Mouse (Mus musculus): ENCODE results near the gene Otub1. TPM values are rescaled to one million over a fixed set of nuclear protein-coding genes. Genes with fewer than 3 reads are reported as not detected.

The Otub1 gene
- polyA plus RNA-seq, 1 experiment: 112 TPM

GRCm38 (mm10) chr19:7151927-7152653 is 54.0 kb downstream of the Otub1 start:
- no peaks in the 10 kb centered on the region for H3K36me3 ChIP-seq (ENCODE audit: control insufficient read depth, insufficient read depth)
- no peak overlapping the region for H3ac ChIP-seq (ENCODE audit: control insufficient read depth, insufficient read length)
- H3K4me2 ChIP-seq (ENCODE audit: low read depth): peak overlapping the region; percentile 48
- no peak overlapping the region for H3K4me3 ChIP-seq
- H3K79me2 ChIP-seq (ENCODE audit: control insufficient read depth, insufficient read depth): no peaks in the 10 kb centered on the region
- peak in 1 of 3 experiments; percentile 20 for TF ChIP-seq MYOG (IDR thresholded peaks at IDR 0.05; ENCODE audit: control insufficient read depth in 1 of 3, insufficient read depth in 1 of 3, insufficient read length in 2 of 3, low read depth in 2 of 3)
- TF ChIP-seq POLR2AphosphoS2 (IDR thresholded peaks at IDR 0.05; ENCODE audit: insufficient read length, low read depth): no peak
- TF ChIP-seq POLR2A (IDR thresholded peaks at IDR 0.05; ENCODE audit: insufficient read length, low read depth): no peak
- TF ChIP-seq CEBPB (IDR thresholded peaks at IDR 0.05; ENCODE audit: insufficient read depth, poor library complexity, severe bottlenecking): no peak
- no peaks in the 10 kb centered on the region for H3K27me3 ChIP-seq (ENCODE audit: control insufficient read depth, insufficient read depth, insufficient read length)

GRCm38 (mm10) chr19:7151300-7151926 is 54.7 kb downstream of the Otub1 start:
- no peak for TF ChIP-seq REST (IDR thresholded peaks at IDR 0.05; ENCODE audit: insufficient read depth, insufficient read length)
- TF ChIP-seq TCF3 (IDR thresholded peaks at IDR 0.05; ENCODE audit: insufficient read length, low read depth): no peak
- no peak for TF ChIP-seq MYOG (IDR thresholded peaks at IDR 0.05; ENCODE audit: control insufficient read depth in 1 of 3, insufficient read depth in 1 of 3, insufficient read length in 2 of 3, low read depth in 2 of 3)
- H3K36me3 ChIP-seq (ENCODE audit: control insufficient read depth, insufficient read depth): no peaks in the 10 kb centered on the region
- no peaks in the 10 kb centered on the region for H3K79me2 ChIP-seq (ENCODE audit: control insufficient read depth, insufficient read depth)
- H3K27me3 ChIP-seq (ENCODE audit: control insufficient read depth, insufficient read depth, insufficient read length): no peaks in the 10 kb centered on the region
- no peak overlapping the region for H3K4me3 ChIP-seq
- no peak overlapping the region for H3ac ChIP-seq (ENCODE audit: control insufficient read depth, insufficient read length)
- H3K4me2 ChIP-seq (ENCODE audit: low read depth): no peak overlapping the region

GRCm38 (mm10) chr19:7149158-7149685 is 56.9 kb downstream of the Otub1 start:
- H3K36me3 ChIP-seq (ENCODE audit: control insufficient read depth, insufficient read depth): no peaks in the 10 kb centered on the region
- no peak overlapping the region for H3K4me3 ChIP-seq
- no peaks in the 10 kb centered on the region for H3K27me3 ChIP-seq (ENCODE audit: control insufficient read depth, insufficient read depth, insufficient read length)
- no peaks in the 10 kb centered on the region for H3K79me2 ChIP-seq (ENCODE audit: control insufficient read depth, insufficient read depth)
- no peak overlapping the region for H3ac ChIP-seq (ENCODE audit: control insufficient read depth, insufficient read length)
- peak overlapping the region; percentile 18 for H3K4me2 ChIP-seq (ENCODE audit: low read depth)
- TF ChIP-seq MAX (IDR thresholded peaks at IDR 0.05; ENCODE audit: low read depth): no peak
- TF ChIP-seq TCF12 (IDR thresholded peaks at IDR 0.05; ENCODE audit: insufficient read depth, poor library complexity, severe bottlenecking): no peak
- TF ChIP-seq MYOG (IDR thresholded peaks at IDR 0.05; ENCODE audit: control insufficient read depth in 1 of 3, insufficient read depth in 1 of 3, insufficient read length in 2 of 3, low read depth in 2 of 3): peak in 1 of 3 experiments; percentile 46
- peak in 1 of 3 experiments; percentile 59 for TF ChIP-seq MYOD1 (IDR thresholded peaks at IDR 0.05; ENCODE audit: control insufficient read depth in 1 of 3, insufficient read length in 2 of 3, low read depth in 2 of 3)

GRCm38 (mm10) chr19:7148541-7149085 is 57.5 kb downstream of the Otub1 start:
- H3K79me2 ChIP-seq (ENCODE audit: control insufficient read depth, insufficient read depth): no peaks in the 10 kb centered on the region
- H3K4me2 ChIP-seq (ENCODE audit: low read depth): no peak overlapping the region
- no peak overlapping the region for H3ac ChIP-seq (ENCODE audit: control insufficient read depth, insufficient read length)
- no peak for TF ChIP-seq CEBPB (IDR thresholded peaks at IDR 0.05; ENCODE audit: insufficient read depth, poor library complexity, severe bottlenecking)
- no peak for TF ChIP-seq REST (IDR thresholded peaks at IDR 0.05; ENCODE audit: insufficient read depth, insufficient read length)
- TF ChIP-seq POLR2A (IDR thresholded peaks at IDR 0.05; ENCODE audit: insufficient read length, low read depth): no peak
- TF ChIP-seq MYOD1 (IDR thresholded peaks at IDR 0.05; ENCODE audit: control insufficient read depth in 1 of 3, insufficient read length in 2 of 3, low read depth in 2 of 3): peak in 1 of 3 experiments; percentile 50
- peak in 2 of 3 experiments; percentile 29 to 63 for TF ChIP-seq MYOG (IDR thresholded peaks at IDR 0.05; ENCODE audit: control insufficient read depth in 1 of 3, insufficient read depth in 1 of 3, insufficient read length in 2 of 3, low read depth in 2 of 3)
- H3K36me3 ChIP-seq (ENCODE audit: control insufficient read depth, insufficient read depth): no peaks in the 10 kb centered on the region
- no peaks in the 10 kb centered on the region for H3K27me3 ChIP-seq (ENCODE audit: control insufficient read depth, insufficient read depth, insufficient read length)
- no peak overlapping the region for H3K4me3 ChIP-seq

Other genes starting within 250 kb of the Otub1 start
- 1,032 TPM for gene Ppp1r14b, start 231.3 kb downstream of the Otub1 start, polyA plus RNA-seq (2012; fragmentation: generic; extraction: Trizol)
- 34.3 TPM for gene Plcb3, start 229.8 kb downstream of the Otub1 start, polyA plus RNA-seq (2012; fragmentation: generic; extraction: Trizol)
- gene Fkbp2, start 225.8 kb downstream of the Otub1 start, polyA plus RNA-seq (2012; fragmentation: generic; extraction: Trizol): 96.8 TPM
- gene Vegfb, start 218.7 kb downstream of the Otub1 start, polyA plus RNA-seq (2012; fragmentation: generic; extraction: Trizol): 49.2 TPM
- 28.5 TPM for gene Dnajc4, start 213.7 kb downstream of the Otub1 start, polyA plus RNA-seq (2012; fragmentation: generic; extraction: Trizol)
- 27.0 TPM for gene Nudt22, start 210.2 kb downstream of the Otub1 start, polyA plus RNA-seq (2012; fragmentation: generic; extraction: Trizol)
- gene Trpt1, start 210.2 kb downstream of the Otub1 start, polyA plus RNA-seq (2012; fragmentation: generic; extraction: Trizol): 9.2 TPM
- 0.34 TPM for gene Fermt3, start 186.8 kb downstream of the Otub1 start, polyA plus RNA-seq (2012; fragmentation: generic; extraction: Trizol)
- gene Stip1, start 166.3 kb downstream of the Otub1 start, polyA plus RNA-seq (2012; fragmentation: generic; extraction: Trizol): 223 TPM
- 82.4 TPM for gene Macrod1, start 149.5 kb downstream of the Otub1 start, polyA plus RNA-seq (2012; fragmentation: generic; extraction: Trizol)
- gene Flrt1, start 100.6 kb downstream of the Otub1 start, polyA plus RNA-seq (2012; fragmentation: generic; extraction: Trizol): 1.2 TPM
- gene Cox8a, start 11.3 kb upstream of the Otub1 start, polyA plus RNA-seq (2012; fragmentation: generic; extraction: Trizol): 1,011 TPM
- gene Naa40, start 34.9 kb upstream of the Otub1 start, polyA plus RNA-seq (2012; fragmentation: generic; extraction: Trizol): 10.3 TPM
- 34.1 TPM for gene Rcor2, start 61.0 kb upstream of the Otub1 start, polyA plus RNA-seq (2012; fragmentation: generic; extraction: Trizol)
- 33.7 TPM for gene Mark2, start 135.5 kb upstream of the Otub1 start, polyA plus RNA-seq (2012; fragmentation: generic; extraction: Trizol)
- 20.4 TPM for gene Spindoc, start 176.7 kb upstream of the Otub1 start, polyA plus RNA-seq (2012; fragmentation: generic; extraction: Trizol)
- gene 2700081O15Rik, start 211.3 kb upstream of the Otub1 start, polyA plus RNA-seq (2012; fragmentation: generic; extraction: Trizol): 16.9 TPM

Data from myocyte (in vitro differentiated cells).